Mouse (Mus musculus): ENCODE measurements around the gene Calm5.

DNA sequence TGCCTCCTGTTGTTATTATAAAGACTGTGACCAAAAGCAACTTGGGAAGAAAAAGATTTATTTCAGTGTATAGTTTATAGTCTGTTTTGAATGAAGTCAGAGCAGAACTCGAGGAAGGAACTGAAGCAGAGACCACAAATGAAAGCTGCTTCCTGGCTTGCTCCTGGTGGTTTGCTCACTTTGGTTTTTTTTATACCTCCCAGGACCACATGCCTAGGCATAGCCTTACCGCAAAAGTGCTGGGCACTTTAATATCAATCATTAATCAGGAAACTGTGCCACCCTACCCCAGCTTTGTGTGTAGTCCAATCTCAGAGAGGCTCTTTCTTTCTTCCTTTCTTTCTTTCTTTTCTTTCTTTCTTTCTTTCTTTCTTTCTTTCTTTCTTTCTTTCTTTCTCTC lies 21.5 kb upstream of the Calm5 start:
- TF ChIP-seq POLR2A (IDR thresholded peaks at IDR 0.05; ENCODE audit: extremely low read depth, insufficient read depth, low read length) (no peak), CTCF (IDR thresholded peaks at IDR 0.05; ENCODE audit: extremely low read depth, insufficient read depth, low read length) (no peak)
